14 mouse cellular contexts compared by ENCODE assay signal in the genomic region with DNA sequence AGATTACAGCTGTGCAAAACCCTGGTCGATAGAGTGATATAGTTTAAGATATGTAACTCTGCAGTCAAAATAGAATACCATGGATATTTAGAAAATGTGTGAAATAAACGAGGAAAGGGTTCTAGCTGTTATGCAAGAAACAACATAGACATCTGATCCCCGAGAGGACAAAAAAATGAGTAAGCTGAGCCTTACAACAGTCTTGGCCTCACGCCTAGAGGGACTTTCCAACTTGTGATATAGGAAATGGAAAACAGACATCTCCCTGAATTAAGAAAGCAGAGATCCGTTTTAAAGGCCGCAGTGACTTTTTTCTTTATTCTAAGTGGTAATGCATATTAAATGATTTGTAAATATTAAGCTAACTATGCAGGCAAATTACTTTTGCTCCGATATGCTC. TPM values are rescaled to one million over a fixed set of nuclear protein-coding genes. Genes with fewer than 3 reads are reported as not detected.
DNase-seq lines count a peak whose midpoint lies in the region; ATAC-seq and TF ChIP-seq lines count a peak whose summit lies in the region.
"Had no signal": no experiment of that assay in that cellular context is flagged by ENCODE, and none has a peak within 500 bp of the region (broad histone marks: within the 10 kb centered on the region; RNA-seq: fewer than 3 reads in every experiment).

No protein-coding gene starts in this region.

- no peak for ATAC-seq in kidney, embryonic 14.5 days (ENCODE audit: low FRiP score, low TSS enrichment)
- ATAC-seq: inflammation-experienced regulatory T-cells, adult 6 months had no signal

- H3K27me3 ChIP-seq in kidney, embryonic 14.5 days (ENCODE audit: control insufficient read depth, insufficient read depth, low read length) = no peaks in the 10 kb centered on the region
- H3K27me3 ChIP-seq: heart, embryonic 15.5 days; midbrain, embryonic 12.5 days had no signal

- H3K27ac ChIP-seq in kidney, embryonic 14.5 days (ENCODE audit: low read depth, low read length) = no peak overlapping the region
- H3K27ac ChIP-seq in layer of hippocampus, adult 2 months = no peak overlapping the region
- H3K27ac ChIP-seq: heart, embryonic 15.5 days; midbrain, embryonic 12.5 days had no signal

- WGBS in kidney, embryonic 14.5 days = 78% methylated on average over 7 of the region's 7 CpGs

- DNase-seq in adrenal gland, adult 2 months = peak; percentile 66
- DNase-seq in adrenal gland, postnatal 4 days (ENCODE audit: low spot score in 2 of 2) = no peak
- DNase-seq in kidney, postnatal 10 days = peak; percentile 56
- DNase-seq in adrenal gland, postnatal 25 days = peak; percentile 45
- DNase-seq in heart, postnatal 4 days = peak; percentile 48
- DNase-seq in layer of hippocampus, adult 2 months (ENCODE audit: low spot score in 2 of 2) = no peak
- DNase-seq in layer of hippocampus, adult 9-10 months (ENCODE audit: low spot score) = no peak
- DNase-seq: right cerebral cortex, postnatal 25 days; thymus, adult 18-20 months had no signal

- TF ChIP-seq CTCF in layer of hippocampus, adult 2 months (conservative IDR thresholded peaks at IDR 0.05) = no peak

- H3K4me3 ChIP-seq in kidney, embryonic 14.5 days (ENCODE audit: low read length) = no peak overlapping the region
- H3K4me3 ChIP-seq in layer of hippocampus, adult 2 months = no peak overlapping the region
- H3K4me3 ChIP-seq: erythroblast, embryonic 14.5 days; heart, embryonic 15.5 days; midbrain, embryonic 12.5 days had no signal

- H3K4me1 ChIP-seq in kidney, embryonic 14.5 days (ENCODE audit: control insufficient read depth, insufficient read depth, low read length) = no peaks in the 10 kb centered on the region
- H3K4me1 ChIP-seq: heart, embryonic 15.5 days; midbrain, embryonic 12.5 days had no signal

- H3K4me2 ChIP-seq in kidney, embryonic 14.5 days (replicated peaks; ENCODE audit: low read depth, low read length) = no peak overlapping the region
- H3K4me2 ChIP-seq: heart, embryonic 15.5 days; midbrain, embryonic 12.5 days had no signal

- H3K9ac ChIP-seq in kidney, embryonic 14.5 days (ENCODE audit: low read depth, low read length) = no peak overlapping the region
- H3K9ac ChIP-seq: heart, embryonic 15.5 days; midbrain, embryonic 12.5 days had no signal

- no peaks in the 10 kb centered on the region for H3K36me3 ChIP-seq in kidney, embryonic 14.5 days (ENCODE audit: control insufficient read depth, insufficient read depth, low read length)
- H3K36me3 ChIP-seq: heart, embryonic 15.5 days; midbrain, embryonic 12.5 days had no signal

- no peaks in the 10 kb centered on the region for H3K9me3 ChIP-seq in kidney, embryonic 14.5 days (ENCODE audit: control insufficient read depth, low read length)
- H3K9me3 ChIP-seq: heart, embryonic 15.5 days; midbrain, embryonic 12.5 days had no signal

RNA-seq across cellular contexts. Expression of gene Nsun7, which starts 9.9 kb away (rescaled TPM):
- under 1 TPM; 0.40 to 0.45 TPM for total RNA-seq in adrenal gland, adult 2 months (2021)
- polyA plus RNA-seq in adrenal gland, adult 2 months (2012; rRNA removed) = 0.22 TPM in 2 replicates
- total RNA-seq in adrenal gland, postnatal 4 days (2021) = 1 to 10 TPM in 1 of 2 experiments, under 1 TPM in 1; 0.99 to 1.1 TPM
- polyA plus RNA-seq in kidney, embryonic 14.5 days (2014; fragmentation: Nextera tagmentation; extraction: Ambion mirVana) = 0.67 and 0.81 TPM in 2 replicates
- total RNA-seq in adrenal gland, postnatal 25 days (2021) = 0.29 and 0.70 TPM in 2 replicates
- total RNA-seq in heart, postnatal 4 days (2021) = under 1 TPM; 0.19 to 0.25 TPM
- 10 to 100 TPM; 12.6 to 14.6 TPM for total RNA-seq in layer of hippocampus, adult 2 months (2021)
- polyA plus RNA-seq: erythroblast, embryonic 14.5 days had no signal

Comparison
In these comparisons a context has a peak if more than half of its experiments do, and no peak if none do; other contexts are left out.
1. DNase-seq: peak in adrenal gland, adult 2 months (single experiment), kidney, postnatal 10 days (single experiment), adrenal gland, postnatal 25 days (single experiment) and heart, postnatal 4 days (single experiment); none in adrenal gland, postnatal 4 days (0 of 2), layer of hippocampus, adult 2 months (0 of 2) and layer of hippocampus, adult 9-10 months (single experiment).